Mouse (Mus musculus): Measurements from ENCODE around the gene Tmem19. TPM values are rescaled to one million over a fixed set of nuclear protein-coding genes. Genes with fewer than 3 reads are reported as not detected.

Gene Tmem19
- polyA plus RNA-seq, 1 experiment: not detected

- Histone ChIP-seq H3K27ac (ENCODE audit: insufficient read depth, low read depth, low read length) (peak overlapping the region; percentile 75), H3K4me3 (ENCODE audit: insufficient read depth, low read depth, low read length) (peak overlapping the region; percentile 62), H3K4me1 (ENCODE audit: control insufficient read depth, insufficient read depth, low read length) (peaks cover 2% of the 10 kb centered on the region; the same call in 1 of the 2 replicates)
- TF ChIP-seq POLR2A (IDR thresholded peaks at IDR 0.05; ENCODE audit: insufficient read depth, low read depth, low read length): no peak
- no peak for TF ChIP-seq CTCF (IDR thresholded peaks at IDR 0.05; ENCODE audit: insufficient read depth, low read depth, low read length)
- under 1% methylated on average over 15 of the region's 15 CpGs for WGBS
Observed at GRCm38 (mm10) chr10:115383644-115384220, 21.4 kb upstream of the Tmem19 start.

- no peak overlapping the region for H3K4me3 ChIP-seq (ENCODE audit: insufficient read depth, low read depth, low read length)
- 8% methylated on average over 12 of the region's 12 CpGs for WGBS
- no peak overlapping the region for H3K27ac ChIP-seq (ENCODE audit: insufficient read depth, low read depth, low read length)
- H3K4me1 ChIP-seq (ENCODE audit: control insufficient read depth, insufficient read depth, low read length): peaks cover 2% of the 10 kb centered on the region; the same call in 1 of the 2 replicates
- TF ChIP-seq POLR2A (IDR thresholded peaks at IDR 0.05; ENCODE audit: insufficient read depth, low read depth, low read length) (no peak), CTCF (IDR thresholded peaks at IDR 0.05; ENCODE audit: insufficient read depth, low read depth, low read length) (no peak)
Observed at GRCm38 (mm10) chr10:115382846-115383643, 20.7 kb upstream of the Tmem19 start.

GRCm38 (mm10) chr10:115381506-115382084 lies 19.3 kb upstream of the Tmem19 start:
- Histone ChIP-seq H3K4me1 (ENCODE audit: control insufficient read depth, insufficient read depth, low read length) (no peaks in the 10 kb centered on the region), H3K4me3 (ENCODE audit: insufficient read depth, low read depth, low read length) (no peak overlapping the region), H3K27ac (ENCODE audit: insufficient read depth, low read depth, low read length) (no peak overlapping the region)
- WGBS: 75% methylated on average over 2 of the region's 2 CpGs
- TF ChIP-seq CTCF (IDR thresholded peaks at IDR 0.05; ENCODE audit: insufficient read depth, low read depth, low read length) (no peak), POLR2A (IDR thresholded peaks at IDR 0.05; ENCODE audit: insufficient read depth, low read depth, low read length) (no peak)

GRCm38 (mm10) chr10:115363151-115363550 lies 850 bp upstream of the Tmem19 start:
- TF ChIP-seq POLR2A (IDR thresholded peaks at IDR 0.05; ENCODE audit: insufficient read depth, low read depth, low read length): no peak
- no peak for TF ChIP-seq CTCF (IDR thresholded peaks at IDR 0.05; ENCODE audit: insufficient read depth, low read depth, low read length)
- Histone ChIP-seq H3K4me3 (ENCODE audit: insufficient read depth, low read depth, low read length) (no peak overlapping the region), H3K4me1 (ENCODE audit: control insufficient read depth, insufficient read depth, low read length) (peaks cover 7% of the 10 kb centered on the region; the same call in 1 of the 2 replicates), H3K27ac (ENCODE audit: insufficient read depth, low read depth, low read length) (no peak overlapping the region)
- 69% methylated on average over 4 of the region's 4 CpGs for WGBS

- TF ChIP-seq POLR2A (IDR thresholded peaks at IDR 0.05; ENCODE audit: insufficient read depth, low read depth, low read length): no peak
- no peak for TF ChIP-seq CTCF (IDR thresholded peaks at IDR 0.05; ENCODE audit: insufficient read depth, low read depth, low read length)
- 1% methylated on average over 9 of the region's 9 CpGs for WGBS
- H3K4me1 ChIP-seq (ENCODE audit: control insufficient read depth, insufficient read depth, low read length): peaks cover 7% of the 10 kb centered on the region; the same call in 1 of the 2 replicates
- H3K4me3 ChIP-seq (ENCODE audit: insufficient read depth, low read depth, low read length): peak overlapping the region; percentile 97
- no peak overlapping the region for H3K27ac ChIP-seq (ENCODE audit: insufficient read depth, low read depth, low read length)
Observed at GRCm38 (mm10) chr10:115362623-115362964, 293 bp upstream of the Tmem19 start.

- WGBS: 84% methylated on average over 7 of the region's 7 CpGs
- Histone ChIP-seq H3K27ac (ENCODE audit: insufficient read depth, low read depth, low read length) (no peak overlapping the region), H3K4me1 (ENCODE audit: control insufficient read depth, insufficient read depth, low read length) (peaks cover 3% of the 10 kb centered on the region; the same call in 1 of the 2 replicates), H3K4me3 (ENCODE audit: insufficient read depth, low read depth, low read length) (no peak overlapping the region)
- TF ChIP-seq POLR2A (IDR thresholded peaks at IDR 0.05; ENCODE audit: insufficient read depth, low read depth, low read length) (no peak), CTCF (IDR thresholded peaks at IDR 0.05; ENCODE audit: insufficient read depth, low read depth, low read length) (no peak)
Observed at GRCm38 (mm10) chr10:115359066-115359465, 3.2 kb downstream of the Tmem19 start.

- WGBS: 96% methylated on average over 17 of the region's 17 CpGs
- peaks cover 3% of the 10 kb centered on the region; the same call in 1 of the 2 replicates for H3K4me1 ChIP-seq (ENCODE audit: control insufficient read depth, insufficient read depth, low read length)
- no peak for TF ChIP-seq POLR2A (IDR thresholded peaks at IDR 0.05; ENCODE audit: insufficient read depth, low read depth, low read length)
- TF ChIP-seq CTCF (IDR thresholded peaks at IDR 0.05; ENCODE audit: insufficient read depth, low read depth, low read length): no peak
- no peak overlapping the region for H3K27ac ChIP-seq (ENCODE audit: insufficient read depth, low read depth, low read length)
- H3K4me3 ChIP-seq (ENCODE audit: insufficient read depth, low read depth, low read length): no peak overlapping the region
Observed at GRCm38 (mm10) chr10:115358216-115358919, 3.9 kb downstream of the Tmem19 start.

- no peak for TF ChIP-seq CTCF (IDR thresholded peaks at IDR 0.05; ENCODE audit: insufficient read depth, low read depth, low read length)
- TF ChIP-seq POLR2A (IDR thresholded peaks at IDR 0.05; ENCODE audit: insufficient read depth, low read depth, low read length): no peak
- no peak overlapping the region for H3K27ac ChIP-seq (ENCODE audit: insufficient read depth, low read depth, low read length)
- H3K4me1 ChIP-seq (ENCODE audit: control insufficient read depth, insufficient read depth, low read length): peaks cover 3% of the 10 kb centered on the region; the same call in 1 of the 2 replicates
- no peak overlapping the region for H3K4me3 ChIP-seq (ENCODE audit: insufficient read depth, low read depth, low read length)
- 88% methylated on average over 6 of the region's 7 CpGs for WGBS
Observed at GRCm38 (mm10) chr10:115356106-115356505, 6.2 kb downstream of the Tmem19 start.
